22 mouse cellular contexts compared by ENCODE assay signal in genomic region chr7:111730346-111731269, GRCm38 (mm10). TPM values are rescaled to one million over a fixed set of nuclear protein-coding genes. Genes with fewer than 3 reads are reported as not detected.
DNase-seq lines count a peak whose midpoint lies in the region; ATAC-seq and TF ChIP-seq lines count a peak whose summit lies in the region.
"Had no signal": no experiment of that assay in that cellular context is flagged by ENCODE, and none has a peak within 500 bp of the region (broad histone marks: within the 10 kb centered on the region; RNA-seq: fewer than 3 reads in every experiment).

No protein-coding gene starts in this region.

- no peak overlapping the region for H3K9ac ChIP-seq in hindbrain, postnatal 0 days (replicated peaks; ENCODE audit: low read length)
- H3K9ac ChIP-seq in hindbrain, embryonic 13.5 days = no peak overlapping the region
- H3K9ac ChIP-seq: embryonic facial prominence, embryonic 15.5 days; forebrain, embryonic 13.5 days; hindbrain, embryonic 14.5 days; liver, postnatal 0 days; neural tube, embryonic 12.5 days had no signal

- no peak overlapping the region for H3K27ac ChIP-seq in hindbrain, postnatal 0 days
- H3K27ac ChIP-seq in hindbrain, embryonic 13.5 days = no peak overlapping the region
- H3K27ac ChIP-seq: embryonic facial prominence, embryonic 15.5 days; forebrain, embryonic 13.5 days; hindbrain, embryonic 14.5 days; neural tube, embryonic 12.5 days had no signal

- H3K9me3 ChIP-seq in hindbrain, postnatal 0 days (ENCODE audit: low read length) = no peaks in the 10 kb centered on the region
- H3K9me3 ChIP-seq in hindbrain, embryonic 13.5 days = no peaks in the 10 kb centered on the region
- H3K9me3 ChIP-seq: embryonic facial prominence, embryonic 15.5 days; forebrain, embryonic 13.5 days; neural tube, embryonic 12.5 days had no signal

- peak; percentile 28 for DNase-seq in adrenal gland, postnatal 14 days
- DNase-seq in adrenal gland, adult 18-20 months (ENCODE audit: low spot score in 2 of 2) = no peak
- peak; percentile 30 for DNase-seq in hindbrain, postnatal 0 days (ENCODE audit: low spot score)
- DNase-seq in kidney, adult 9 months = peak; percentile 85
- peak; percentile 22 for DNase-seq in retina, adult 2 months (ENCODE audit: low read depth, low spot score)
- DNase-seq in cerebellum, postnatal 36 days = no peak
- no peak for DNase-seq in T-cell, adult 2 months (ENCODE audit: low spot score)
- DNase-seq: adrenal gland, adult 8-10 months; embryo, embryonic 11 days; liver; liver, postnatal 0 days; lung, postnatal 14 days; right cerebral cortex, postnatal 25 days; thymus, postnatal 14 days had no signal

- H3K4me1 ChIP-seq in hindbrain, postnatal 0 days (ENCODE audit: insufficient read depth, low read length) = peaks cover 3% of the 10 kb centered on the region
- no peaks in the 10 kb centered on the region for H3K4me1 ChIP-seq in hindbrain, embryonic 13.5 days (replicated peaks)
- H3K4me1 ChIP-seq: embryonic facial prominence, embryonic 15.5 days; forebrain, embryonic 13.5 days; neural tube, embryonic 12.5 days had no signal

- H3K4me3 ChIP-seq in hindbrain, postnatal 0 days (ENCODE audit: low read length) = no peak overlapping the region
- no peak overlapping the region for H3K4me3 ChIP-seq in hindbrain, embryonic 13.5 days
- H3K4me3 ChIP-seq: embryonic facial prominence, embryonic 15.5 days; forebrain, embryonic 13.5 days; neural tube, embryonic 12.5 days had no signal

- no peak for TF ChIP-seq CTCF in hindbrain, postnatal 0 days (IDR thresholded peaks at IDR 0.05; ENCODE audit: low read depth)

- no peaks in the 10 kb centered on the region for H3K27me3 ChIP-seq in hindbrain, postnatal 0 days (ENCODE audit: insufficient read depth, low read length)
- H3K27me3 ChIP-seq in hindbrain, embryonic 13.5 days = no peaks in the 10 kb centered on the region
- H3K27me3 ChIP-seq: embryonic facial prominence, embryonic 15.5 days; forebrain, embryonic 13.5 days; neural tube, embryonic 12.5 days had no signal

- H3K4me2 ChIP-seq in hindbrain, postnatal 0 days (ENCODE audit: low read depth, low read length) = no peak overlapping the region
- H3K4me2 ChIP-seq in hindbrain, embryonic 13.5 days = no peak overlapping the region
- H3K4me2 ChIP-seq: embryonic facial prominence, embryonic 15.5 days; forebrain, embryonic 13.5 days; hindbrain, embryonic 14.5 days; neural tube, embryonic 12.5 days had no signal

- 76% methylated on average over 8 of the region's 8 CpGs for WGBS in hindbrain, postnatal 0 days
- WGBS in hindbrain, embryonic 13.5 days = 81% methylated on average over 8 of the region's 8 CpGs

- H3K36me3 ChIP-seq in hindbrain, postnatal 0 days (ENCODE audit: insufficient read depth, low read length) = no peaks in the 10 kb centered on the region
- H3K36me3 ChIP-seq in hindbrain, embryonic 13.5 days = no peaks in the 10 kb centered on the region
- H3K36me3 ChIP-seq: embryonic facial prominence, embryonic 15.5 days; G1E; neural tube, embryonic 12.5 days had no signal

- no peak for ATAC-seq in hindbrain, postnatal 0 days
- no peak for ATAC-seq in hindbrain, embryonic 13.5 days (ENCODE audit: low FRiP score)
- ATAC-seq: CD4-positive, CD25-positive, alpha-beta regulatory T cell, adult 4 months; forebrain, embryonic 13.5 days; liver, postnatal 0 days had no signal

RNA-seq across cellular contexts. Expression of gene Galnt18, which starts 49.2 kb away (rescaled TPM):
- 18.4 and 24.1 TPM in 2 replicates for total RNA-seq in adrenal gland, postnatal 14 days (2021)
- total RNA-seq in adrenal gland, adult 18-20 months (2021) = 10 to 100 TPM; 13.2 to 16.8 TPM
- total RNA-seq in hindbrain, postnatal 0 days (2014; rRNA removed) = 19.0 and 22.7 TPM in 2 replicates
- 15.3 and 15.8 TPM in 2 replicates for polyA plus RNA-seq in hindbrain, postnatal 0 days (2015; fragmentation: Nextera tagmentation; extraction: Ambion mirVana)
- 10.4 and 10.6 TPM in 2 replicates for polyA plus RNA-seq in hindbrain, embryonic 13.5 days (2015; fragmentation: Nextera tagmentation; extraction: Ambion mirVana)
- total RNA-seq: G1E; monocyte, adult 5-6 weeks had no signal
- polyA plus RNA-seq: CD4-positive, CD25-positive, alpha-beta regulatory T cell, adult 4 months; G1E had no signal

Comparison
In these comparisons a context has a peak if more than half of its experiments do, and no peak if none do; other contexts are left out.
1. DNase-seq: peak in adrenal gland, postnatal 14 days (single experiment), hindbrain, postnatal 0 days (single experiment), kidney, adult 9 months (single experiment) and retina, adult 2 months (single experiment); none in adrenal gland, adult 18-20 months (0 of 2), cerebellum, postnatal 36 days (0 of 2) and T-cell, adult 2 months (single experiment).